Mouse (Mus musculus) cortical plate, adult 2 months (tissue): ENCODE measurements around the gene Cnih3. TPM values are rescaled to one million over a fixed set of nuclear protein-coding genes. Genes with fewer than 3 reads are reported as not detected.

Source experiments
- H3K27ac ChIP-seq: fragments of 200-500 bp; 2 replicates; pipeline ENCODE4 v1.5.1; 2012; ENCODE audit warnings: low read length, control low read depth, inconsistent platforms; ENCODE audit not compliant: insufficient read depth
- H3K4me1 ChIP-seq: fragments of 200-500 bp; 2 replicates; pipeline ENCODE4 v1.6.1; 2011; ENCODE audit warnings: low read length; ENCODE audit not compliant: control insufficient read depth, insufficient read depth
- H3K4me3 ChIP-seq: fragments of 200-500 bp; 2 replicates; pipeline ENCODE4 v1.5.1; 2011; ENCODE audit warnings: mild to moderate bottlenecking, low read length, control low read depth; ENCODE audit not compliant: insufficient read depth
- CTCF ChIP-seq: fragments of 200-500 bp; IDR thresholded peaks from 2 replicates; pipeline ENCODE4 v1.5.1; 2011; ENCODE audit warnings: mild to moderate bottlenecking, control low read depth, low read length; ENCODE audit not compliant: insufficient read depth; ENCODE audit errors: extremely low read depth
- POLR2A ChIP-seq: fragments of 200-500 bp; IDR thresholded peaks from 2 replicates; pipeline ENCODE4 v1.6.1; 2011; ENCODE audit warnings: mild to moderate bottlenecking, low read length, control low read depth; ENCODE audit not compliant: insufficient read depth; ENCODE audit errors: extremely low read depth
- polyA plus RNA-seq: library from polyadenylated mRNA; depleted of rRNA; stranded (reverse); fragments of >200 nt; gene quantifications from 2 replicates; pipeline ENCODE4 v1.2.3, GENCODE M21; 2012

Gene Cnih3
- polyA plus RNA-seq, 1 experiment, result 57.0 TPM

GRCm38 (mm10) chr1:181393250-181394149, 41.1 kb downstream of the Cnih3 start:
- Histone ChIP-seq H3K4me1 (peaks cover 3% of the 10 kb centered on the region; the same call in 1 of the 2 replicates), H3K4me3 (no peak overlapping the region), H3K27ac (no peak overlapping the region)
- TF ChIP-seq CTCF (peak; percentile 35; the same call in 1 of the 2 replicates), POLR2A (no peak)

- Histone ChIP-seq H3K27ac (no peak overlapping the region), H3K4me3 (no peak overlapping the region), H3K4me1 (peaks cover 5% of the 10 kb centered on the region; the same call in 1 of the 2 replicates)
- TF ChIP-seq CTCF (no peak), POLR2A (no peak)
Measured at GRCm38 (mm10) chr1:181395234-181395828, 42.9 kb downstream of the Cnih3 start.

GRCm38 (mm10) chr1:181399179-181399578, 46.8 kb downstream of the Cnih3 start:
- peaks cover 2% of the 10 kb centered on the region; the same call in 1 of the 2 replicates for H3K4me1 ChIP-seq
- H3K27ac ChIP-seq, result no peak overlapping the region
- no peak overlapping the region for H3K4me3 ChIP-seq
- TF ChIP-seq CTCF (no peak), POLR2A (no peak)

GRCm38 (mm10) chr1:181403056-181403455, 50.6 kb downstream of the Cnih3 start:
- Histone ChIP-seq H3K4me3 (no peak overlapping the region), H3K27ac (no peak overlapping the region), H3K4me1 (peaks cover 2% of the 10 kb centered on the region; the same call in 1 of the 2 replicates)
- TF ChIP-seq CTCF (no peak), POLR2A (no peak)

GRCm38 (mm10) chr1:181407281-181407680, 54.9 kb downstream of the Cnih3 start:
- Histone ChIP-seq H3K4me3 (no peak overlapping the region), H3K4me1 (no peaks in the 10 kb centered on the region), H3K27ac (no peak overlapping the region)
- TF ChIP-seq CTCF (no peak), POLR2A (no peak)

- H3K27ac ChIP-seq, result no peak overlapping the region
- no peak overlapping the region for H3K4me3 ChIP-seq
- no peaks in the 10 kb centered on the region for H3K4me1 ChIP-seq
- TF ChIP-seq POLR2A (no peak), CTCF (no peak)
Measured at GRCm38 (mm10) chr1:181408086-181408975, 55.9 kb downstream of the Cnih3 start.

- TF ChIP-seq CTCF (no peak), POLR2A (no peak)
- Histone ChIP-seq H3K4me3 (no peak overlapping the region), H3K4me1 (no peaks in the 10 kb centered on the region), H3K27ac (no peak overlapping the region)
Measured at GRCm38 (mm10) chr1:181409693-181410092, 57.3 kb downstream of the Cnih3 start.

- Histone ChIP-seq H3K4me3 (no peak overlapping the region), H3K27ac (no peak overlapping the region), H3K4me1 (no peaks in the 10 kb centered on the region)
- no peak for TF ChIP-seq CTCF
- no peak for TF ChIP-seq POLR2A
Measured at GRCm38 (mm10) chr1:181410647-181411254, 58.3 kb downstream of the Cnih3 start.

GRCm38 (mm10) chr1:181414985-181415384, 62.6 kb downstream of the Cnih3 start:
- TF ChIP-seq POLR2A (no peak), CTCF (no peak)
- H3K27ac ChIP-seq, result no peak overlapping the region
- H3K4me3 ChIP-seq, result no peak overlapping the region
- H3K4me1 ChIP-seq, result peaks cover 2% of the 10 kb centered on the region; the same call in 1 of the 2 replicates
